Mouse (Mus musculus) brain, adult 10 weeks (tissue): ENCODE measurements around the gene Rgs7. TPM values are rescaled to one million over a fixed set of nuclear protein-coding genes. Genes with fewer than 3 reads are reported as not detected.

Source experiments
- polyA plus RNA-seq: library from polyadenylated mRNA; stranded (reverse); fragments of 350-450 nt; fragmentation: Illumina TruSeq; extraction: RNeasy Lipid Tissue Mini Kit (QIAGEN cat#74804); gene quantifications from one replicate; pipeline ENCODE4 v1.2.3, GENCODE M21; 2015; ENCODE audit warnings: low read depth, low replicate concordance

Gene Rgs7
- polyA plus RNA-seq = 90.1 TPM

GRCm38 (mm10) chr1:175491861-175492682 lies at the start of gene Rgs7:
TSS of gene Rgs7 (minus strand) at chr1:175492500.

Other genes with a start within 250 kb of the Rgs7 start
- gene Kmo, start 127.9 kb upstream of the Rgs7 start, polyA plus RNA-seq = 0.88 TPM
- 136 TPM for gene Fh1, start 133.1 kb upstream of the Rgs7 start, polyA plus RNA-seq
- 6.9 TPM for gene Opn3, start 200.3 kb upstream of the Rgs7 start, polyA plus RNA-seq
- gene Chml, start 200.4 kb upstream of the Rgs7 start, polyA plus RNA-seq = 7.7 TPM
- gene Wdr64, start 206.1 kb upstream of the Rgs7 start, polyA plus RNA-seq = not detected